Mouse (Mus musculus): ENCODE measurements around the gene Cwc15. TPM values are rescaled to one million over a fixed set of nuclear protein-coding genes. Genes with fewer than 3 reads are reported as not detected.

The Cwc15 gene
- total and polyA plus RNA-seq, 2 experiments = 7.0 to 58.4 TPM

GRCm38 (mm10) chr9:14520971-14521670 lies 20.7 kb downstream of the Cwc15 start:
- TF ChIP-seq CTCF (IDR thresholded peaks at IDR 0.05; ENCODE audit: low read depth, low read length) (no peak), POLR2A (IDR thresholded peaks at IDR 0.05; ENCODE audit: extremely low read depth, insufficient read depth, low read length) (no peak)
- Histone ChIP-seq H3K36me3 (ENCODE audit: control insufficient read depth, insufficient read depth, low read length) (no peaks in the 10 kb centered on the region), H3K9ac (ENCODE audit: low read depth, low read length) (no peak overlapping the region), H3K27me3 (ENCODE audit: control insufficient read depth, insufficient read depth, low read length) (no peaks in the 10 kb centered on the region), H3K27ac (replicated peaks; ENCODE audit: insufficient read depth, low read depth, low read length) (no peak overlapping the region), H3K79me2 (ENCODE audit: control insufficient read depth, insufficient read depth, low read length) (no peaks in the 10 kb centered on the region), H3K4me1 (ENCODE audit: control insufficient read depth, insufficient read depth, low read length) (no peaks in the 10 kb centered on the region), H3K4me3 (ENCODE audit: insufficient read depth, low read depth, low read length) (no peak overlapping the region)
- WGBS = 61% methylated on average over 3 of the region's 3 CpGs
- DNase-seq (ENCODE audit: extremely low read depth, low read depth, low spot score) = no peak

- no peak for TF ChIP-seq CTCF (IDR thresholded peaks at IDR 0.05; ENCODE audit: low read depth, low read length)
- TF ChIP-seq POLR2A (IDR thresholded peaks at IDR 0.05; ENCODE audit: extremely low read depth, insufficient read depth, low read length) = no peak
- WGBS = 38% methylated on average over 2 of the region's 2 CpGs
- no peaks in the 10 kb centered on the region for H3K27me3 ChIP-seq (ENCODE audit: control insufficient read depth, insufficient read depth, low read length)
Measured at GRCm38 (mm10) chr9:14521695-14522094, 21.3 kb downstream of the Cwc15 start.

GRCm38 (mm10) chr9:14523408-14524043 lies 23.1 kb downstream of the Cwc15 start:
- 1% methylated on average over 4 of the region's 4 CpGs for WGBS
- TF ChIP-seq CTCF (IDR thresholded peaks at IDR 0.05; ENCODE audit: low read depth, low read length) = peak; percentile 90
- TF ChIP-seq POLR2A (IDR thresholded peaks at IDR 0.05; ENCODE audit: extremely low read depth, insufficient read depth, low read length) = no peak
- Histone ChIP-seq H3K4me1 (ENCODE audit: control insufficient read depth, insufficient read depth, low read length) (no peaks in the 10 kb centered on the region), H3K79me2 (ENCODE audit: control insufficient read depth, insufficient read depth, low read length) (no peaks in the 10 kb centered on the region), H3K27me3 (ENCODE audit: control insufficient read depth, insufficient read depth, low read length) (no peaks in the 10 kb centered on the region), H3K4me3 (ENCODE audit: insufficient read depth, low read depth, low read length) (no peak overlapping the region), H3K9ac (ENCODE audit: low read depth, low read length) (no peak overlapping the region), H3K27ac (replicated peaks; ENCODE audit: insufficient read depth, low read depth, low read length) (no peak overlapping the region), H3K36me3 (ENCODE audit: control insufficient read depth, insufficient read depth, low read length) (no peaks in the 10 kb centered on the region)
- peak; percentile 61 for DNase-seq (ENCODE audit: extremely low read depth, low read depth, low spot score)

More at GRCm38 (mm10) chr9:14521695-14522094, 21.3 kb downstream of the Cwc15 start:
- H3K27ac ChIP-seq (replicated peaks; ENCODE audit: insufficient read depth, low read depth, low read length) = no peak overlapping the region
- no peak overlapping the region for H3K9ac ChIP-seq (ENCODE audit: low read depth, low read length)
- no peaks in the 10 kb centered on the region for H3K79me2 ChIP-seq (ENCODE audit: control insufficient read depth, insufficient read depth, low read length)
- no peak overlapping the region for H3K4me3 ChIP-seq (ENCODE audit: insufficient read depth, low read depth, low read length)
- no peak for DNase-seq (ENCODE audit: extremely low read depth, low read depth, low spot score)
- no peaks in the 10 kb centered on the region for H3K4me1 ChIP-seq (ENCODE audit: control insufficient read depth, insufficient read depth, low read length)
- no peaks in the 10 kb centered on the region for H3K36me3 ChIP-seq (ENCODE audit: control insufficient read depth, insufficient read depth, low read length)

GRCm38 (mm10) chr9:14530004-14530403 lies 29.6 kb downstream of the Cwc15 start:
- TF ChIP-seq CTCF (IDR thresholded peaks at IDR 0.05; ENCODE audit: low read depth, low read length) = no peak
- TF ChIP-seq POLR2A (IDR thresholded peaks at IDR 0.05; ENCODE audit: extremely low read depth, insufficient read depth, low read length) = no peak
- Histone ChIP-seq H3K4me1 (ENCODE audit: control insufficient read depth, insufficient read depth, low read length) (no peaks in the 10 kb centered on the region), H3K4me3 (ENCODE audit: insufficient read depth, low read depth, low read length) (no peak overlapping the region), H3K27me3 (ENCODE audit: control insufficient read depth, insufficient read depth, low read length) (no peaks in the 10 kb centered on the region), H3K36me3 (ENCODE audit: control insufficient read depth, insufficient read depth, low read length) (no peaks in the 10 kb centered on the region), H3K27ac (replicated peaks; ENCODE audit: insufficient read depth, low read depth, low read length) (no peak overlapping the region), H3K9ac (ENCODE audit: low read depth, low read length) (no peak overlapping the region), H3K79me2 (ENCODE audit: control insufficient read depth, insufficient read depth, low read length) (no peaks in the 10 kb centered on the region)
- no peak for DNase-seq (ENCODE audit: extremely low read depth, low read depth, low spot score)
- 33% methylated on average over 5 of the region's 5 CpGs for WGBS

- Histone ChIP-seq H3K4me3 (ENCODE audit: insufficient read depth, low read depth, low read length) (no peak overlapping the region), H3K9ac (ENCODE audit: low read depth, low read length) (no peak overlapping the region), H3K36me3 (ENCODE audit: control insufficient read depth, insufficient read depth, low read length) (no peaks in the 10 kb centered on the region), H3K79me2 (ENCODE audit: control insufficient read depth, insufficient read depth, low read length) (no peaks in the 10 kb centered on the region), H3K27ac (replicated peaks; ENCODE audit: insufficient read depth, low read depth, low read length) (no peak overlapping the region), H3K27me3 (ENCODE audit: control insufficient read depth, insufficient read depth, low read length) (no peaks in the 10 kb centered on the region), H3K4me1 (ENCODE audit: control insufficient read depth, insufficient read depth, low read length) (no peaks in the 10 kb centered on the region)
- no peak for TF ChIP-seq CTCF (IDR thresholded peaks at IDR 0.05; ENCODE audit: low read depth, low read length)
- TF ChIP-seq POLR2A (IDR thresholded peaks at IDR 0.05; ENCODE audit: extremely low read depth, insufficient read depth, low read length) = no peak
- 73% methylated on average over 3 of the region's 3 CpGs for WGBS
- DNase-seq (ENCODE audit: extremely low read depth, low read depth, low spot score) = no peak
Measured at GRCm38 (mm10) chr9:14532283-14532682, 31.9 kb downstream of the Cwc15 start.

- Histone ChIP-seq H3K9ac (ENCODE audit: low read depth, low read length) (no peak overlapping the region), H3K4me3 (ENCODE audit: insufficient read depth, low read depth, low read length) (no peak overlapping the region), H3K79me2 (ENCODE audit: control insufficient read depth, insufficient read depth, low read length) (no peaks in the 10 kb centered on the region), H3K4me1 (ENCODE audit: control insufficient read depth, insufficient read depth, low read length) (no peaks in the 10 kb centered on the region), H3K27me3 (ENCODE audit: control insufficient read depth, insufficient read depth, low read length) (no peaks in the 10 kb centered on the region), H3K27ac (replicated peaks; ENCODE audit: insufficient read depth, low read depth, low read length) (no peak overlapping the region), H3K36me3 (ENCODE audit: control insufficient read depth, insufficient read depth, low read length) (no peaks in the 10 kb centered on the region)
- WGBS = 89% methylated on average over 2 of the region's 2 CpGs
- DNase-seq (ENCODE audit: extremely low read depth, low read depth, low spot score) = no peak
- TF ChIP-seq POLR2A (IDR thresholded peaks at IDR 0.05; ENCODE audit: extremely low read depth, insufficient read depth, low read length) (no peak), CTCF (IDR thresholded peaks at IDR 0.05; ENCODE audit: low read depth, low read length) (no peak)
Measured at GRCm38 (mm10) chr9:14533659-14534058, 33.2 kb downstream of the Cwc15 start.

Measured in liver, adult 2 months (tissue).